Mouse (Mus musculus): ENCODE measurements around the gene Cald1.

- TF ChIP-seq CTCF (IDR thresholded peaks at IDR 0.05; ENCODE audit: borderline replicate concordance, insufficient read depth, low read depth, low read length) (no peak), POLR2A (IDR thresholded peaks at IDR 0.05; ENCODE audit: borderline replicate concordance, insufficient read depth, low read length) (no peak)
Observed at GRCm38 (mm10) chr6:34588066-34588465, 10.2 kb upstream of the Cald1 start.

Data from cerebellum, adult 2 months (tissue).